Mouse (Mus musculus) brain, adult 2 months (tissue): ENCODE data around the gene Olfr1367.

Experiments
- DNase-seq: peaks from one replicate; pipeline ENCODE4 v3.0.0; 2011; ENCODE audit warnings: low read depth, low spot score

The Olfr1367 gene

GRCm38 (mm10) chr13:21346610-21347009, at the start of gene Olfr1367:
Gene Olfr1367, plus strand, starts transcription at chr13:21346910.
- no peak for DNase-seq

- no peak for DNase-seq
Observed at GRCm38 (mm10) chr13:21298557-21298956, 48.2 kb upstream of the Olfr1367 start.

- DNase-seq: no peak
Observed at GRCm38 (mm10) chr13:21304483-21305066, 42.1 kb upstream of the Olfr1367 start.

- no peak for DNase-seq
Observed at GRCm38 (mm10) chr13:21309788-21310187, 36.9 kb upstream of the Olfr1367 start.

GRCm38 (mm10) chr13:21311926-21312325, 34.8 kb upstream of the Olfr1367 start, which contains the start of gene Gpx6:
Gene Gpx6, plus strand, starts transcription at chr13:21312125.
- peak; percentile 8 for DNase-seq

GRCm38 (mm10) chr13:21312854-21313253, 33.9 kb upstream of the Olfr1367 start:
- DNase-seq: no peak

GRCm38 (mm10) chr13:21313903-21314302, 32.8 kb upstream of the Olfr1367 start:
- DNase-seq: no peak

GRCm38 (mm10) chr13:21320262-21320661, 26.4 kb upstream of the Olfr1367 start:
- no peak for DNase-seq

GRCm38 (mm10) chr13:21321890-21322494, 24.7 kb upstream of the Olfr1367 start:
- peak; percentile 53 for DNase-seq

GRCm38 (mm10) chr13:21322509-21323375, 24.0 kb upstream of the Olfr1367 start:
- peak; percentile 88 for DNase-seq

- no peak for DNase-seq
Observed at GRCm38 (mm10) chr13:21323405-21323804, 23.3 kb upstream of the Olfr1367 start.

- peak; percentile 43 for DNase-seq
Observed at GRCm38 (mm10) chr13:21326191-21326590, 20.5 kb upstream of the Olfr1367 start.

GRCm38 (mm10) chr13:21326657-21327211, 20.0 kb upstream of the Olfr1367 start:
- peak; percentile 89 for DNase-seq

GRCm38 (mm10) chr13:21327424-21327823, 19.3 kb upstream of the Olfr1367 start:
- DNase-seq: peak; percentile 9

- DNase-seq: no peak
Observed at GRCm38 (mm10) chr13:21350593-21350992, 3.9 kb downstream of the Olfr1367 start.

- DNase-seq: peak; percentile 99
Observed at GRCm38 (mm10) chr13:21362621-21363248, 16.0 kb downstream of the Olfr1367 start, which contains the start of gene Zscan12. Gene Zscan12, plus strand, starts transcription at chr13:21362820.

- no peak for DNase-seq
Observed at GRCm38 (mm10) chr13:21363719-21364118, 17.0 kb downstream of the Olfr1367 start.

GRCm38 (mm10) chr13:21366635-21367034, 19.9 kb downstream of the Olfr1367 start:
- DNase-seq: no peak

- peak; percentile 57 for DNase-seq
Observed at GRCm38 (mm10) chr13:21372700-21373099, 26.0 kb downstream of the Olfr1367 start.

- no peak for DNase-seq
Observed at GRCm38 (mm10) chr13:21377773-21378172, 31.1 kb downstream of the Olfr1367 start.

GRCm38 (mm10) chr13:21395211-21395610, 48.5 kb downstream of the Olfr1367 start:
- no peak for DNase-seq

GRCm38 (mm10) chr13:21395623-21396022, 48.9 kb downstream of the Olfr1367 start:
- no peak for DNase-seq
